Mouse (Mus musculus): ENCODE measurements around the gene Smyd3.
"Not testable (repeated sequence)": the region's sequence is repeated elsewhere in the genome, so short reads cannot be mapped to it uniquely, and the experiment has no call there.

Gene Smyd3

DNA sequence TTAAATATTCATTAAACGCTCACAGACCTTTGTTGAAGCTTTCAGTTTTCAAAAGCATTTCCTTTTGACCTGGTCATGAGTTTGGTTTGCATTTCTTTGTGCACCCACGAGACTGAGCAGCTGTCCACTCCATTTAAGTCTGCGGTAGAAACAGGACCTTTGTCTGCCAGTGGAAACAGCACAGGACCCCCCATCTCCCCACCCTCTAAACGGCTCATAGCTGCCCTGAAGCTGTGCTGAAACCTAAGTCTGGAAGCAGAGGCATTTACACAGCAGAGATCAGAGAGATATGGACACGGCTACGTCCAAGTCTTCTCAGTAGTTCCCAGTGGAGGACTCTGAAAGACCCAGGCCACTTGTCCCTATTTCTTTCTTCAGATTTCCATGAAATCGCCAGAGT is 305.5 kb downstream of the Smyd3 start:
- DNase-seq, result no peak

DNA sequence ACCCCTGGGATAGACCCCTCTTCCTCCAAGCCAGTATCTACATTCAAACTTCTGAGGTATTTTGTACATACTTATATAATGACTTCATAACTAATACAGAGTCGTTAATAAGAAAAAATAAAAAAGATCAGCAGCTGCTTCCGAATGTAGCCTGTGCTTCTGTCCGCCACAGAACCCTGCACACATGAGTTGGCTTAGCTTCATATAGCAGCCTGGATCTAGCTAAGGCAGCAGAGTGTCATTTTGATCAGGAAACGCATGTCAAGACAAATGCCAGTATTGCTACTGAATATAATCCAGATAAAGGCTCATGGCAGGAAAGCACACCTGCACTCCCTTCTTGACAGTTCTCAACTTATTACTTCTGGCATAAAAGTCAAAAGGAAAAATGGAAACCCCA is 306.5 kb downstream of the Smyd3 start:
- no peak for DNase-seq

DNA sequence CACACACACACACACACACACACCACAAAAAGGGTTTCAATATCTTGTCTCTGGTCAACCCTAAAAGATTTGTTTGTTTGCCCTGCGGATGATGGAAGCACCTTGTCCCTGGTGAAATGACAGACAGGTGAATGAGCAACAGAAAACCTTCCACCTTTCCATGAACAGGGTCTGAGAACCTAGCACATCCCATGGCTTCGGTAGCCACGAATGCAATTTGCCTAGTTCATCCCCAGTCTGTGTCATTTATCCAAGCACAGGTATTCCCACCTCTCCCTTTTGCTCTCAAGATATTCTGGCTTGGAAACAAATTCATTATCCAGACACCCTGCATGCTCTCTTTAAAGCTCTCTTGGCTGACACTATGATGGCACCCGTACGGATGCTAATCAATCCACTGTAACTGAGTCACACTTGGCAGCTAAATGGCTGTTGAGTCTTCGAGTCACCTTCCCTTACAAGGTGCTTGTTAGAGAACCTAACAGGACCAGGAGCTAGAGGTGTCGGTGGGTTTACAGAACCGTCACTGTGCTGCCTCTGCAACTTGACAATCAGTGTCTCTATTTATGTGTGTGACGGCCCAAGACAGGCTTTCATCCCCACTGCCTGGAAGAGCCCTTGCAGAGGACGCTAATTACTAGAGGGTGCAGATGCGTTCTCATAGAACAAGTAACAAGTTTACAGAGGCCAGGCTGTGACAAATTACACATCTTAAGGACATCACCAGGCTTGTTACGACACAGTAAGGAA is 309.8 kb downstream of the Smyd3 start:
- DNase-seq, result no peak

- no peak for DNase-seq
Observed at GRCm38 (mm10) chr1:179207180-179207741, 310.6 kb downstream of the Smyd3 start.

DNA sequence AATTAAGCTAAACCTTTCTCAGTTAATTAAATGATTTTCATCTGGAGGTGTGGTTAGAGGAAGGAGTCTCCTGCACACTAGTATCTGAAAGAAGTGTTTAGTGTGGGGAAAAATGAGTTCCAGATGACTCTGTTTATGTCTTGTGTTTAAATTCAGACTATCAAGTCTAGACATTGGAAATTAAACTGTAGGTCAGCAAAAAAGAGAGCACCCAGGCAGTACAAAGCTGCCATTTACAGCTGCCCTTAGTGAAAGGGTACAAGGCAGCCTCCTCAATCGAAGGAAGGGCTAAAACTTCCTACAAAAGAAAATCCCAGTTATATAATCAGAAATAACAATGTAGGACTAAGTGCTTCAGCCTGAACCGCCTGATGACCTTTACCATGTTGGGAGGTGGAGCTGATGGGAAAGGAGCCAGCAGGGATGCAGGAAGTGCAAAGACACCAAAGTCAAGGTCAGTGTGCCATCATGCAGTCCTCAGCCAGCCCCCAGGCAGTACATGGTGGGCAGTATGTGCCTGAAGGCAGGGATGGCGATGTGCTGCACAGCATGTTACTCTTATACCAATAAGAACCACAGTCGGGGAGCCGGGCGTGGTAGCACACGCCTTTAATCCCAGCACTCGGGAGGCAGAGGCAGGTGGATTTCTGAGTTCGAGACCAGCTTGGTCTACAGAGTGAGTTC is 319.2 kb downstream of the Smyd3 start:
- no peak for DNase-seq

GRCm38 (mm10) chr1:179197821-179198516 is 319.9 kb downstream of the Smyd3 start:
- DNase-seq, result no peak

DNA sequence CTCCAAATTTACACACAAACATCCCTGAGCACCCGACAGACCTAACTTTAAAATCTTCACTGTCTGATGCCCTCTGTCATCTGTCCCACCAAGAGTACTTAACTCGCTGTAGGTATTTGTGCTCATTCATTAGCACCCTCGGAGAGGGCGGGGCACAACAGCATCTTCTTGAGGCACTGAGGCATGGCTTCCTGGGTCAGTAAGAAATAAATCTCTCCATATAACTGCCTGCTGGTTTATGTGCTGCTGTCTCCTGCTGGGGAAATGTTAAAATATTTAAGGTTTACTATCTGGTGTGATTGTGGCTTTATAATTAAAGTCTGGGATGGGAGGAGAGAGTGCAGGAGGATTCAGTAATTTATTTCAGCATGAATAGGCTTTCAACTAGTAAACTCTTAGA is 320.7 kb downstream of the Smyd3 start:
- DNase-seq, result no peak

DNA sequence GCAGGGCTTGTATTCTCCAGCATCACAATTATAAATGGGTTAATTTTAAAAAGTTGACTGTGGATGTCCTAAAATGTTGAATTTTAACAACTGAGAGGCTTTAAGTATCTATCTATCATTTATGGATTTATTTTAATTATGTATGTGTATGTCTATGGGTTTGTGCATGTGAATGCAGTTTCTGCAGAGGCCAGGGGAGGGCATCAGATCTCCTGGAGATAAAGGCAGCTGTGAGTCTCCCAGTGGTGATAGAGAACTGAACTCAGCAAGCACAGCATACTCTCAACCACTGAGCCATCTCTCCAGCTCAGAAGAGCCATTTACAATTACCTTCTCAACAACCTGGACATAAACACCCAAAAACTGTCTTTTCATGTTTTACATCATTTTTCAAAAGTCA is 321.4 kb downstream of the Smyd3 start:
- DNase-seq, result no peak

GRCm38 (mm10) chr1:179192781-179193180 is 325.1 kb downstream of the Smyd3 start:
- DNase-seq, result peak; percentile 13

DNA sequence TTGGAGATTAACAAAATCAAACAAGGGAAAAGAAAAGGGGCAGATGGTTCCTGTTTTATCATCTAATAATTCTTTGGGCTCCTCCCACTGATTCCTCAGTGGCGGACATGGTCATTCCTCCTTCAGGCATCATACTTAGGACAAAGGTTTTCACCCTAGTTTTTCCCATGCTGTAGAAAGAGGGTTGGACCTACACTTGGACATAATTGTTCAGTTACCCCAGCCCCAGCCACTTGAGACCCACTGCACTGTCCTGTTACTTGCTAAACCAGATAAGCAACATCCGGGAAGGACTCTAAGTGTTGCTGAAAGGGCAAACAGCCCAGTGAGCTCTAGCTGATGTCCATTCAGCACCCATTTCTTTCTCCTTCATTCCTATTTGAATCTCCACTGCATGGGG is 327.0 kb downstream of the Smyd3 start:
- no peak for DNase-seq

GRCm38 (mm10) chr1:179187171-179187570 is 330.7 kb downstream of the Smyd3 start:
- DNase-seq, result no peak

GRCm38 (mm10) chr1:179184631-179185030 is 333.2 kb downstream of the Smyd3 start:
- DNase-seq, result no peak

- DNase-seq, result no peak
Observed at GRCm38 (mm10) chr1:179183499-179183898, 334.3 kb downstream of the Smyd3 start.

GRCm38 (mm10) chr1:179180546-179180945 is 337.3 kb downstream of the Smyd3 start:
- no peak for DNase-seq

- DNase-seq, result no peak
Observed at GRCm38 (mm10) chr1:179176861-179177658, 340.8 kb downstream of the Smyd3 start.

DNA sequence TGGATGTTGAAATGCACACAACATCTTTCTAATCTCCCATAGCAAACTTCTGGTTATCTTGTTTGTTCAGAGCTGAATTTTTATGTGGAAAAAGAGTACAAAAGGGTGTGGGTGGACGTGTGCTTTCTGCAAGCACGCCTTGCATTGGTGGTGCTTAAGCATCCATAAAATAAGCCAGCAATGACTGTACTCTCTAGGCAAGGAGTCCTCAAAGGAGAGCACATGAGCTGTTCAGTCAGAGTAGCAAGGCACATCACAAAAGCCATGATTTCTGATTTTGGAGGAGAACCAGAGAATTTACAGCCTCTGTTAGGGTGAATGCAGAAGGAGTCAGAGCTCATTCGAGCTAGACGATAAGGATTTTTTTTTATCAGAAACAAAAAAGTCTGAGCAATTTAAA is 343.6 kb downstream of the Smyd3 start:
- DNase-seq, result no peak

GRCm38 (mm10) chr1:179170555-179170954 is 347.3 kb downstream of the Smyd3 start:
- no peak for DNase-seq

- no peak for DNase-seq
Observed at GRCm38 (mm10) chr1:179169749-179170148, 348.1 kb downstream of the Smyd3 start.

GRCm38 (mm10) chr1:179169161-179169560 is 348.7 kb downstream of the Smyd3 start:
- peak; percentile 29 for DNase-seq

DNA sequence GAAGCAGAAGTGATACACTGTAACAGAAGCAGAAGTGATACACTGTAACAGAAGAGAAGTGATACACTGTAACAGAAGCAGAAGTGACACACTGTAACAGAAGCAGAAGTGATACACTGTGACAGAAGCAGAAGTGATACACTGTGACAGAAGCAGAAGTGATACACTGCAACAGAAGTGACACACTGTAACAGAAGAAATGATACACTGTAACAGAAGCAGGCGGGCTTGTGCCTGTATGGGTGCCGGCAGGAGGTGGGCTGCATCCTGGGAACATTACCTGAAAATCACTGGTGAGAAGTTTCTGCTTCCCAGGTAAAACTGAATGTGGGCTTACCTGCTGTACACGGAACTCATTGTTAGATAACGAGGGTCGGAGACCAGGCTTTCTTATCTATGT is 353.6 kb downstream of the Smyd3 start:
- not testable (repeated sequence) for DNase-seq

- not testable (repeated sequence) for DNase-seq
Observed at GRCm38 (mm10) chr1:179162752-179163151, 355.1 kb downstream of the Smyd3 start.

DNA sequence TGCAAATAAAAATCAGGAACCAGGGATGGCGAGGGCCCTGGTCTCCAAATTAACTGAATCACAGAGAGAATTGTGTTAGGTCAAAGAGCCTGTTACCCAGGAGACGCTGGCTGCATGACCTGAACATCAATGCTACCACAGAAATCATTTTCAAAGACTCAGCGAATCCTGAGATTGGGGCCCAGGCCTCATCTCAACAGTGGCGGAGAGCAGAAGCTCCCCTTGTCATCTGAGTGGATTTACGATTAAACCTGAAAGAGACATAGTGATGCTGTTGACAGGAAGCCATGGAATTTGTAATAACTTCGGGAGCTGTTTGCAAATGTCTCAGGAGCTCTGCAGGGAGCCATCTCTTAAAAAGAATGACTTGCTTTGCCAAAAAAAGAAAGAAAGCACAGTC is 355.9 kb downstream of the Smyd3 start:
- DNase-seq, result no peak

- DNase-seq, result no peak
Observed at GRCm38 (mm10) chr1:179160697-179161096, 357.1 kb downstream of the Smyd3 start.

Data from cerebellum, adult 11 months (tissue).